Mouse (Mus musculus): ENCODE results near the gene Cnot4. TPM values are rescaled to one million over a fixed set of nuclear protein-coding genes. Genes with fewer than 3 reads are reported as not detected.

The Cnot4 gene
- polyA plus RNA-seq, 1 experiment from 2014 or later: 15.1 TPM

GRCm38 (mm10) chr6:34988081-34988761, 145.3 kb downstream of the Cnot4 start, which contains the start of gene Slc23a4:
Slc23a4 (minus strand) TSS chr6:34988404.
- peaks cover 12% of the 10 kb centered on the region; the same call in 1 of the 2 replicates for H3K27me3 ChIP-seq (replicated peaks)
- 7% methylated on average over 20 of the region's 20 CpGs for WGBS (ENCODE audit: insufficient replicate concordance)
- no peaks in the 10 kb centered on the region for H3K36me3 ChIP-seq
- H3K4me1 ChIP-seq: peaks cover 18% of the 10 kb centered on the region
- peak within 1 kb of the TSS; percentile 10 for H3K4me3 ChIP-seq
- no peak within 1 kb of the TSS for H3K27ac ChIP-seq
- peak within 1 kb of the TSS; percentile 58 for H3K4me2 ChIP-seq
- H3K9me3 ChIP-seq (replicated peaks): no peaks in the 10 kb centered on the region
- no peak within 1 kb of the TSS for H3K9ac ChIP-seq
- ATAC-seq: no peak

GRCm38 (mm10) chr6:34987085-34987645, 146.4 kb downstream of the Cnot4 start:
- Histone ChIP-seq H3K36me3 (no peaks in the 10 kb centered on the region), H3K9me3 (replicated peaks) (no peaks in the 10 kb centered on the region), H3K27ac (no peak overlapping the region), H3K9ac (no peak overlapping the region), H3K4me3 (no peak overlapping the region), H3K4me2 (no peak overlapping the region), H3K4me1 (peaks cover 18% of the 10 kb centered on the region), H3K27me3 (replicated peaks) (peaks cover 12% of the 10 kb centered on the region; the same call in 1 of the 2 replicates)
- WGBS (ENCODE audit: insufficient replicate concordance): 57% methylated on average over 12 of the region's 12 CpGs
- no peak for ATAC-seq

DNA sequence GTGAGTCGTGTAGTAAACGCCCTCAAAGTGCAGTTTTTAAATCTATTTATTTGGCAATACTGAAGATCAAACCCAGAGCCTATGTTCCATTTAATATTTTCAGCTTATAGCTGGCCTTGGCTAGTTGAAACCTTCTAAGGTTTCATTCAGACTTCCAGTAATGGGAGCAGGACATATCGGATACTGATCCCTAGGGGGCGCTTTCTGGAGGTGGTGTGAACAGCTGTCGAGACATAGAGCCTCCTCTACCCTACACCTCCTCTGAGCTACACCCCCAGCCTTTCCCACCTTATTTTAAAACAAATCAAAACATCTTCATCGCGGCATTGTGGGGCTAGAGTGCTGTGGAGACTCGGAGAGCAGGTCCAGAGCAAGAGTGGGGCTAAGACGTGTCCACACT, 152.9 kb downstream of the Cnot4 start:
- no peak for ATAC-seq
- Histone ChIP-seq H3K27ac (no peak overlapping the region), H3K9me3 (replicated peaks) (no peaks in the 10 kb centered on the region), H3K27me3 (replicated peaks) (no peaks in the 10 kb centered on the region), H3K9ac (no peak overlapping the region), H3K4me3 (no peak overlapping the region), H3K4me2 (no peak overlapping the region), H3K36me3 (no peaks in the 10 kb centered on the region), H3K4me1 (no peaks in the 10 kb centered on the region)
- 49% methylated on average over 9 of the region's 9 CpGs for WGBS (ENCODE audit: insufficient replicate concordance)

GRCm38 (mm10) chr6:34979291-34979690, 154.2 kb downstream of the Cnot4 start:
- no peak overlapping the region for H3K4me2 ChIP-seq
- no peak for ATAC-seq
- no peak overlapping the region for H3K27ac ChIP-seq
- H3K4me3 ChIP-seq: no peak overlapping the region
- no peaks in the 10 kb centered on the region for H3K9me3 ChIP-seq (replicated peaks)
- H3K4me1 ChIP-seq: no peaks in the 10 kb centered on the region
- H3K36me3 ChIP-seq: no peaks in the 10 kb centered on the region
- no peaks in the 10 kb centered on the region for H3K27me3 ChIP-seq (replicated peaks)
- H3K9ac ChIP-seq: no peak overlapping the region
- WGBS (ENCODE audit: insufficient replicate concordance): 61% methylated on average over 3 of the region's 3 CpGs

Other genes with a start within 250 kb of the Cnot4 start
- 14.2 and 18.6 TPM in 2 replicates for gene Wdr91, start 222.8 kb downstream of the Cnot4 start, polyA plus RNA-seq (2016; fragmentation: Nextera tagmentation; extraction: Ambion mirVana)
- gene Stra8, start 213.6 kb downstream of the Cnot4 start, polyA plus RNA-seq (2016; fragmentation: Nextera tagmentation; extraction: Ambion mirVana): not detected in 2 replicates
- 0.33 and 0.35 TPM in 2 replicates for gene Slc23a4, start 145.3 kb downstream of the Cnot4 start, polyA plus RNA-seq (2016; fragmentation: Nextera tagmentation; extraction: Ambion mirVana)
- gene Nup205, start 43.7 kb upstream of the Cnot4 start, polyA plus RNA-seq (2016; fragmentation: Nextera tagmentation; extraction: Ambion mirVana): 36.5 and 40.4 TPM in 2 replicates
- 0.23 and 0.25 TPM in 2 replicates for gene Slc13a4, start 174.4 kb upstream of the Cnot4 start, polyA plus RNA-seq (2016; fragmentation: Nextera tagmentation; extraction: Ambion mirVana)
- 0.08 TPM in 1 of 2 replicates, not detected in the other for gene Fam180a, start 192.4 kb upstream of the Cnot4 start, polyA plus RNA-seq (2016; fragmentation: Nextera tagmentation; extraction: Ambion mirVana)